Mouse (Mus musculus): Measurements from ENCODE around the gene Ptpn13. TPM values are rescaled to one million over a fixed set of nuclear protein-coding genes. Genes with fewer than 3 reads are reported as not detected.

The Ptpn13 gene
- total RNA-seq, 1 experiment from 2014 or later: 0.48 TPM

GRCm38 (mm10) chr5:103447806-103448416 is 22.9 kb downstream of the Ptpn13 start:
- ATAC-seq (replicated peaks; ENCODE audit: insufficient number of reproducible peaks, low FRiP score, low TSS enrichment, poor library complexity, severe bottlenecking): no peak

- no peak for ATAC-seq (replicated peaks; ENCODE audit: insufficient number of reproducible peaks, low FRiP score, low TSS enrichment, poor library complexity, severe bottlenecking)
These were observed 23.5 kb downstream of the Ptpn13 start for GRCm38 (mm10) chr5:103448470-103448869.

- ATAC-seq (replicated peaks; ENCODE audit: insufficient number of reproducible peaks, low FRiP score, low TSS enrichment, poor library complexity, severe bottlenecking): no peak
These were observed 25.7 kb downstream of the Ptpn13 start for GRCm38 (mm10) chr5:103450663-103451062.

- ATAC-seq (replicated peaks; ENCODE audit: insufficient number of reproducible peaks, low FRiP score, low TSS enrichment, poor library complexity, severe bottlenecking): no peak
These were observed 28.6 kb downstream of the Ptpn13 start for GRCm38 (mm10) chr5:103453361-103454140.

DNA sequence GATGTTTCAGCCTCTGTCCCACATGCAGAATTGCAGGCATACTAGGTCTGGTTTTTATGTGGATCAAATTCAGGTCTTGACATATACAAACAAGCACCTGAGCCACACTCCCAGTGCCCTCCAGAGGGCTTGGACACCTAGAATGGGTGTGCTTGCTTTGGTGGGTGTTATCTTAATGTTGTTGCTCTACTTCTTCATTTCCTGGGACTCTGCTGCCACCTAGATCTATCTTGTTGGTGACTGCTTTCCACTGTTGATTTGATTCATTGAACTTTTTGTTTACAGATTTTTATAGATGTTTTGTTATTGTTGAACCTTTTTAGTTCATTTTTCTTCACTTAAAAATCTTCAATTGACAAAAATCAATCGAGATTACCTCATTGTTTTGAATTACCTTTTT is 31.8 kb downstream of the Ptpn13 start:
- no peak for ATAC-seq (replicated peaks; ENCODE audit: insufficient number of reproducible peaks, low FRiP score, low TSS enrichment, poor library complexity, severe bottlenecking)

DNA sequence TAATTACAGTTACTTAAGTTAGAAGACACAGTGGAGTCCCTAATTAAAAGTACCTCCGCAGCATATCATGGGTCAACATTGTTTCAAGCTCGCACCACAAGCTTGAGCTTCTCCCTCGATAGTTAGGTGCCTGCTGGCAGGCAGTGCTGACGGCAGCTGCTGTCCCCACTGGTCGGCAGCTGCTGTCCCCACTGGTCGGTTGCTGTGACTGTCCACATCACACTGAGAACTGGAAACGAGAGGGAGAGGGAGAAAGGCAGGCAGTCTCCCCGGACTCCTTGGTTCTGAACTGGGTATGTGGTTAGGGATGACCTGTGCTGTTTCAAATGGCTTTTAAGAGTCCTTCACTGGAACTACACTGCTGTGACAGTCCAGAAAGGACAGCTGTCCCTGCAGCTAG is 33.4 kb downstream of the Ptpn13 start:
- no peak for ATAC-seq (replicated peaks; ENCODE audit: insufficient number of reproducible peaks, low FRiP score, low TSS enrichment, poor library complexity, severe bottlenecking)

- ATAC-seq (replicated peaks; ENCODE audit: insufficient number of reproducible peaks, low FRiP score, low TSS enrichment, poor library complexity, severe bottlenecking): no peak
These were observed 34.1 kb downstream of the Ptpn13 start for GRCm38 (mm10) chr5:103458959-103459675.

- no peak for ATAC-seq (replicated peaks; ENCODE audit: insufficient number of reproducible peaks, low FRiP score, low TSS enrichment, poor library complexity, severe bottlenecking)
These were observed 35.9 kb downstream of the Ptpn13 start for GRCm38 (mm10) chr5:103460903-103461302.

- no peak for ATAC-seq (replicated peaks; ENCODE audit: insufficient number of reproducible peaks, low FRiP score, low TSS enrichment, poor library complexity, severe bottlenecking)
These were observed 38.7 kb downstream of the Ptpn13 start for GRCm38 (mm10) chr5:103463661-103464219.

DNA sequence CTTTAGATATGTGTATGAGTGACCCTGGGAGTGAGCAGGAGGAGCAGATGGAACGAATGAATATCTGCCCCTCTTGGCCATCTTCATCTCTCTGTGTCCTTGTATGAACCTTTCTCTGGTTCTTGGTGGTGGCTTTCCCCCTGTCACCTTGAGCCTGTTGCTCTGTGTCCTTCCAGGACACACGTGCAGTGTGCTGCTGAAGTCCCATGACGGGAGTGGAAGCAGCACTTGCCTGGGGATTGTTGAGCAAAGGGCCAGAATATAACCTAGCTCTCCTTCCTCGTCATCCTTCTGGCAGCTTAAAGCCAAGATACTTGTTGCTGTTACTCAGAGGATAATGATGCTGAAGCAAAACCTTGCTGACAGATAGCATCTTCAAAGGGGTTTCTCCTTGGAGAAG is 39.3 kb downstream of the Ptpn13 start:
- no peak for ATAC-seq (replicated peaks; ENCODE audit: insufficient number of reproducible peaks, low FRiP score, low TSS enrichment, poor library complexity, severe bottlenecking)

GRCm38 (mm10) chr5:103464771-103465170 is 39.8 kb downstream of the Ptpn13 start:
- ATAC-seq (replicated peaks; ENCODE audit: insufficient number of reproducible peaks, low FRiP score, low TSS enrichment, poor library complexity, severe bottlenecking): no peak

GRCm38 (mm10) chr5:103472670-103473069 is 47.7 kb downstream of the Ptpn13 start:
- no peak for ATAC-seq (replicated peaks; ENCODE audit: insufficient number of reproducible peaks, low FRiP score, low TSS enrichment, poor library complexity, severe bottlenecking)

DNA sequence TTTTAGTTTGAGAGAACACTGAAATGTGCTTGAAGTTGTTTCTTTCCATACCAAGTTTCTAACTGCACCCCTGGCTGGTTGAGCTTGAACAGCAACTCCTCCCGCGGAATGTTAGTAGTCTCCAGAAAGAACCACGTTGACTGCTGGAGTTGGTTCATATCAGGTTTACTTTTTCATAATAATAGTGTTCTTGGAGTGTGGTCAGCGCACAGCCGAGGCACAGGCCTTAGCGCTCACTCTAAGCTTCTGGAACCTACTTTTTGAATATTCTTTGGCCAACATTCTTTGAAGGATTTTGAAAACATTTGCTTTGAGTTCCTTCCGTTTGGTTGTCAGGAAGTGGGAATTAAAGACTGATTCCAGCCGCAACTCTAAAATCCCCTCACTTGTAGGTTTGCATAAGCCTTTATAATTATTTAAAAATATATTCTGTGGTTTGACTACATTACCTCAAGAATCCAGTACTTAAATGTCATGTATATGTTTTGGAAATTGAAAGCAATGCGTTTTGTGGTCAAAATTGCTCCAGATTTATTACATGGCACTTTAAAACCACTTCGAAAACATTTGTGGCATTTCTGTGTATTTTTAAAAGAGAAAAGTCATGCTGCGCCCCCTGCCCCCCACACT is 48.6 kb downstream of the Ptpn13 start:
- ATAC-seq (replicated peaks; ENCODE audit: insufficient number of reproducible peaks, low FRiP score, low TSS enrichment, poor library complexity, severe bottlenecking): no peak

DNA sequence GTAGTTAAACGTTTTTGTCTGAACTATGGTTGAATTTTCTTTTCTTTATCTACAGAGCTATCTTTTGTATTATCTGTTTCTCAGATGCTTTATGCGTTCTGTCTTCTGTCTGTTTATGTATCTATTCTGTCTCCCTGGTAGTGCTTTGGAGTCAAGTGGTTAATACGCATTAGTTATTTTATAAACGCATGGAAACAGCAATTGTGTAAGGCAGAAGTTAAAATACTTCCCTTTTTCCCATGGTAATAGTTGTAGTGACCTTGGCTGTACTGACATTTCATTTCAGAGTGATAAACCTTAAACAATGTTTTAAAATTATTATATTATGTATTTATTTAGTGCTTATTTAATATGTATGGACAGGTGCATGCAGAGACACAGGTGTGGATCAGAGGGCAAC is 49.3 kb downstream of the Ptpn13 start:
- ATAC-seq (replicated peaks; ENCODE audit: insufficient number of reproducible peaks, low FRiP score, low TSS enrichment, poor library complexity, severe bottlenecking): no peak

DNA sequence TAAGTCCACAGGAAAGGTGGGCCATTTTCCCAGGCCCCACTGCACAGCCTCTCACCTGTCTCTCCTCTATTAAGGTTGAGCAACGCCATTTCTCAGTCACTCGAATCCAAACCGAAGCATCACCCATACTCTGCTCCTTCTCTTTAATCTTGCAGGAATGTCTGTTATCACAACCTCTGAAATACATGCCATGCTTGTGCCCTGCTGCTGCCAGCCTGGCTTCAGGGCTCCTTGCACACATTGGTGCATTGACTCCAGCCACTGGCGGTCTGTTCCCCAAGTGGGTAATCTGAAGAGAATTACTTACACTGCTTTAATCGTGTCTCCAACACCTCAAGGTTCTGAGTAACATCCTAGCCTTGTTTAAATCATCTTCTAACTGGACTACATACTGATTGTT is 50.5 kb downstream of the Ptpn13 start:
- ATAC-seq (replicated peaks; ENCODE audit: insufficient number of reproducible peaks, low FRiP score, low TSS enrichment, poor library complexity, severe bottlenecking): no peak

DNA sequence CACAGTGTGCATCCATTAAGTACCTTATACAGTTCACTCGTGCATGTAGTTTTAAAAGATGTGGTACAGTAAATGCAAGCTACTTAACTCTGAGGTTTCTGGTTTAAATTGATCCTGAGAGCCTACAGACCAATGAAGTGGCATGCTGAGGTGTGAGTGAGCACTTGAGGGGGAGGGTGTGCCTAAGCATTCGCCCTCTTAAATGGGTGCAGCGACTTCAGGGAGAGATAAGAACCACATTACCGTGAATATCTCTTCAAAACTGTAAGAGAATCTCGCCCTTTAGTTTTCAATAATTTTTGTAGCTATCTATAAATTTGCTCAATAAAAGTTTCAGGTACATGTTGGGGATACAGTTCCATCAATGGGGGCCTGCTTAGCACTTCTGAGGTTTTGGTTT is 54.5 kb downstream of the Ptpn13 start:
- no peak for ATAC-seq (replicated peaks; ENCODE audit: insufficient number of reproducible peaks, low FRiP score, low TSS enrichment, poor library complexity, severe bottlenecking)

- no peak for ATAC-seq (replicated peaks; ENCODE audit: insufficient number of reproducible peaks, low FRiP score, low TSS enrichment, poor library complexity, severe bottlenecking)
These were observed 56.2 kb downstream of the Ptpn13 start for GRCm38 (mm10) chr5:103481222-103481621.

- no peak for ATAC-seq (replicated peaks; ENCODE audit: insufficient number of reproducible peaks, low FRiP score, low TSS enrichment, poor library complexity, severe bottlenecking)
These were observed 62.0 kb downstream of the Ptpn13 start for GRCm38 (mm10) chr5:103487001-103487400.

- ATAC-seq (replicated peaks; ENCODE audit: insufficient number of reproducible peaks, low FRiP score, low TSS enrichment, poor library complexity, severe bottlenecking): no peak
These were observed 66.0 kb downstream of the Ptpn13 start for GRCm38 (mm10) chr5:103490964-103491363.
